Mouse (Mus musculus) midbrain, embryonic 16.5 days (tissue): ENCODE data around the gene Zfp354c. TPM values are rescaled to one million over a fixed set of nuclear protein-coding genes. Genes with fewer than 3 reads are reported as not detected.

Source experiments
- polyA plus RNA-seq: library from polyadenylated mRNA; unstranded; fragments of >200 nt; fragmentation: Nextera tagmentation; extraction: Ambion mirVana; gene quantifications from 2 replicates; pipeline ENCODE4 v1.2.1, GENCODE M21; 2015

Gene Zfp354c
- polyA plus RNA-seq, 1 experiment from 2014 or later, result 63.5 TPM

Other genes starting within 250 kb of the Zfp354c start
- 3.8 and 4.0 TPM in 2 replicates for gene Adamts2, start 225.6 kb downstream of the Zfp354c start, polyA plus RNA-seq
- gene Zfp879, start 13.8 kb upstream of the Zfp354c start, polyA plus RNA-seq, result 2.1 and 2.3 TPM in 2 replicates
- not detected in 2 replicates for gene Grm6, start 23.0 kb upstream of the Zfp354c start, polyA plus RNA-seq
- gene Zfp454, start 59.9 kb upstream of the Zfp354c start, polyA plus RNA-seq, result 12.7 and 14.0 TPM in 2 replicates
- 52.5 and 56.4 TPM in 2 replicates for gene Zfp2, start 88.4 kb upstream of the Zfp354c start, polyA plus RNA-seq
- gene Zfp354b, start 103.9 kb upstream of the Zfp354c start, polyA plus RNA-seq, result 4.9 and 6.1 TPM in 2 replicates
- not detected in 2 replicates for gene 4933414I15Rik, start 116.0 kb upstream of the Zfp354c start, polyA plus RNA-seq
- not detected in 2 replicates for gene Prop1, start 126.0 kb upstream of the Zfp354c start, polyA plus RNA-seq
- gene Olfr1378, start 138.8 kb upstream of the Zfp354c start, polyA plus RNA-seq, result not detected in 2 replicates
- gene Olfr1377, start 154.2 kb upstream of the Zfp354c start, polyA plus RNA-seq, result not detected in 2 replicates
- gene Olfr51, start 175.9 kb upstream of the Zfp354c start, polyA plus RNA-seq, result not detected in 2 replicates
- not detected in 2 replicates for gene Olfr54, start 186.5 kb upstream of the Zfp354c start, polyA plus RNA-seq
- gene Olfr1375, start 220.4 kb upstream of the Zfp354c start, polyA plus RNA-seq, result not detected in 2 replicates
- 14.7 and 16.3 TPM in 2 replicates for gene Zfp354a, start 231.5 kb upstream of the Zfp354c start, polyA plus RNA-seq